Mouse (Mus musculus): Measurements from ENCODE around the gene Cmc1. TPM values are rescaled to one million over a fixed set of nuclear protein-coding genes. Genes with fewer than 3 reads are reported as not detected.

Gene Cmc1
- total and polyA plus RNA-seq, 2 experiments = 2.6 to 15.9 TPM

DNA sequence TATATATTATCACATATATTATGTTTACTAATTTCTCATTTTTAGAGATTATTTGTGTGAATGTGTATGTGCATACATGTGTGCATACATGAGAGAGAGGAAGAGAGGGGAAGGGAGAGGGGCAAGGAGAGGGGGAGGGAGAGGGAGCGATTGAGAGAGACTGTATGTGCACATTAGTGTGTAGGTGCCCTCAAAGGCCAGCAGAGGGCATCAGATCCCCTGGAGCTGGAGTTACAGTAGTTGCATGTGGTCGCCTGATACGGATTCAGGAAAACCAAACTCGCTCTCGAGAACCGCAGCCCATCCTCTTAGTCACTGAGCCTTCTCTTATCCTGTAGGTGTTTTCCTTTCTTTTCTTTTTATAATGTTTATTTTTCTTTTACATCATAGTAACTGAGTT is 38.4 kb upstream of the Cmc1 start:
- Histone ChIP-seq H3K79me2 (ENCODE audit: control insufficient read depth, insufficient read depth, low read length) (no peaks in the 10 kb centered on the region), H3K27ac (replicated peaks; ENCODE audit: insufficient read depth, low read depth, low read length) (no peak overlapping the region), H3K36me3 (ENCODE audit: control insufficient read depth, insufficient read depth, low read length) (no peaks in the 10 kb centered on the region), H3K4me3 (ENCODE audit: insufficient read depth, low read depth, low read length) (no peak overlapping the region), H3K4me1 (ENCODE audit: control insufficient read depth, insufficient read depth, low read length) (no peaks in the 10 kb centered on the region), H3K9ac (ENCODE audit: low read depth, low read length) (no peak overlapping the region), H3K27me3 (ENCODE audit: control insufficient read depth, insufficient read depth, low read length) (no peaks in the 10 kb centered on the region)
- TF ChIP-seq CTCF (IDR thresholded peaks at IDR 0.05; ENCODE audit: low read depth, low read length) (peak; percentile 26; the same call in 1 of the 2 replicates), POLR2A (IDR thresholded peaks at IDR 0.05; ENCODE audit: extremely low read depth, insufficient read depth, low read length) (no peak)
- no peak for DNase-seq (ENCODE audit: extremely low read depth, low read depth, low spot score)
- 97% methylated on average over 6 of the region's 6 CpGs for WGBS

DNA sequence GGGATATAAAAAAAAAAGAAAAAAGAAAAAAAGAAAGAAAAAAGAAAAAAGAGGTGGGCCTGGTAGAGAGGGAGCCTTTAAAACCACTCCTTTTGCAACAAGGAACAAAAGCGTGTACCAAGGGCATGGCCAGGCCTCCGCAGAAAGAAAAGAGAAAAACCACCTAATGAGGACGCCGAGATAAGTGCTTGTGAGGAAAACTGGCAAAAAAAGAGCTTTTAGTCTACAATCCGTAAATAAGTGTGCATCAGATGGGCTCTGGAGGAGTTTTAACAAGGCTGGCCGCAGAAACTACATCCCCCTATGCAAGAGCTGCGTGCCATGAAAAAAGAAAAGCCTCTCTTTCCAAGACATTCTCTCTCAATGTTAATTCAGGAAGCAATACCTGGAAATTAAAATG is 37.4 kb upstream of the Cmc1 start:
- H3K4me1 ChIP-seq (ENCODE audit: control insufficient read depth, insufficient read depth, low read length) = no peaks in the 10 kb centered on the region
- WGBS = 86% methylated on average over 7 of the region's 7 CpGs
- no peak overlapping the region for H3K4me3 ChIP-seq (ENCODE audit: insufficient read depth, low read depth, low read length)
- H3K27ac ChIP-seq (replicated peaks; ENCODE audit: insufficient read depth, low read depth, low read length) = no peak overlapping the region
- no peak overlapping the region for H3K9ac ChIP-seq (ENCODE audit: low read depth, low read length)
- H3K36me3 ChIP-seq (ENCODE audit: control insufficient read depth, insufficient read depth, low read length) = no peaks in the 10 kb centered on the region
- DNase-seq (ENCODE audit: extremely low read depth, low read depth, low spot score) = no peak
- no peak for TF ChIP-seq CTCF (IDR thresholded peaks at IDR 0.05; ENCODE audit: low read depth, low read length)
- H3K27me3 ChIP-seq (ENCODE audit: control insufficient read depth, insufficient read depth, low read length) = no peaks in the 10 kb centered on the region
- H3K79me2 ChIP-seq (ENCODE audit: control insufficient read depth, insufficient read depth, low read length) = no peaks in the 10 kb centered on the region

GRCm38 (mm10) chr9:118186776-118187175 is 36.8 kb upstream of the Cmc1 start:
- no peaks in the 10 kb centered on the region for H3K27me3 ChIP-seq (ENCODE audit: control insufficient read depth, insufficient read depth, low read length)
- no peak for DNase-seq (ENCODE audit: extremely low read depth, low read depth, low spot score)
- no peak for TF ChIP-seq POLR2A (IDR thresholded peaks at IDR 0.05; ENCODE audit: extremely low read depth, insufficient read depth, low read length)
- TF ChIP-seq CTCF (IDR thresholded peaks at IDR 0.05; ENCODE audit: low read depth, low read length) = no peak
- no peaks in the 10 kb centered on the region for H3K79me2 ChIP-seq (ENCODE audit: control insufficient read depth, insufficient read depth, low read length)
- no peaks in the 10 kb centered on the region for H3K4me1 ChIP-seq (ENCODE audit: control insufficient read depth, insufficient read depth, low read length)
- 88% methylated on average over 10 of the region's 10 CpGs for WGBS
- no peak overlapping the region for H3K4me3 ChIP-seq (ENCODE audit: insufficient read depth, low read depth, low read length)
- H3K27ac ChIP-seq (replicated peaks; ENCODE audit: insufficient read depth, low read depth, low read length) = no peak overlapping the region
- no peak overlapping the region for H3K9ac ChIP-seq (ENCODE audit: low read depth, low read length)
- H3K36me3 ChIP-seq (ENCODE audit: control insufficient read depth, insufficient read depth, low read length) = no peaks in the 10 kb centered on the region

GRCm38 (mm10) chr9:118179136-118180025 is 29.4 kb upstream of the Cmc1 start:
- WGBS = 90% methylated on average over 18 of the region's 18 CpGs
- Histone ChIP-seq H3K79me2 (ENCODE audit: control insufficient read depth, insufficient read depth, low read length) (no peaks in the 10 kb centered on the region), H3K4me3 (ENCODE audit: insufficient read depth, low read depth, low read length) (no peak overlapping the region), H3K27ac (replicated peaks; ENCODE audit: insufficient read depth, low read depth, low read length) (no peak overlapping the region), H3K36me3 (ENCODE audit: control insufficient read depth, insufficient read depth, low read length) (no peaks in the 10 kb centered on the region), H3K9ac (ENCODE audit: low read depth, low read length) (no peak overlapping the region), H3K27me3 (ENCODE audit: control insufficient read depth, insufficient read depth, low read length) (no peaks in the 10 kb centered on the region), H3K4me1 (ENCODE audit: control insufficient read depth, insufficient read depth, low read length) (no peaks in the 10 kb centered on the region)
- no peak for DNase-seq (ENCODE audit: extremely low read depth, low read depth, low spot score)
- TF ChIP-seq CTCF (IDR thresholded peaks at IDR 0.05; ENCODE audit: low read depth, low read length) (no peak), POLR2A (IDR thresholded peaks at IDR 0.05; ENCODE audit: extremely low read depth, insufficient read depth, low read length) (no peak)

DNA sequence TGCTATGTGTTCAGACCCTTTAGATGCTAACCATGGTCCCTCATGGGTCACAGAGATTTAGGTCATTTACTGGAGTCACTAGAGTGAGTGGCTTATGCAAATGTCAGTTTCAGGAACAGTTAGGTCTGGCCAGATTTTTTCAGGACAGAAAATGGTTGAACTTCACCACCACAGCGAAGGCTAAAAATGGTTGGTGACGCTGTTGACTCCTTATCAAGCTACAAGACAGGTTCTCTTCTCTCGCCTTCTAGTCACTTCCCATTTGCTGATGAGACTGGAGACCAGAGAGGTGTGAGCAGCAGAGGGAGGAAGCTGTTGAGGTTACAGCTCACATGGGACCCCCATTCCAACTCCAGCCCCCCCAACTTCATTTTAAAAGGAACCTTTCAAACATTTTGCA is 26.7 kb upstream of the Cmc1 start:
- Histone ChIP-seq H3K79me2 (ENCODE audit: control insufficient read depth, insufficient read depth, low read length) (no peaks in the 10 kb centered on the region), H3K27ac (replicated peaks; ENCODE audit: insufficient read depth, low read depth, low read length) (no peak overlapping the region), H3K4me1 (ENCODE audit: control insufficient read depth, insufficient read depth, low read length) (no peaks in the 10 kb centered on the region), H3K36me3 (ENCODE audit: control insufficient read depth, insufficient read depth, low read length) (no peaks in the 10 kb centered on the region), H3K4me3 (ENCODE audit: insufficient read depth, low read depth, low read length) (no peak overlapping the region), H3K27me3 (ENCODE audit: control insufficient read depth, insufficient read depth, low read length) (no peaks in the 10 kb centered on the region), H3K9ac (ENCODE audit: low read depth, low read length) (no peak overlapping the region)
- WGBS = 84% methylated on average over 3 of the region's 3 CpGs
- no peak for DNase-seq (ENCODE audit: extremely low read depth, low read depth, low spot score)
- TF ChIP-seq POLR2A (IDR thresholded peaks at IDR 0.05; ENCODE audit: extremely low read depth, insufficient read depth, low read length) = no peak
- TF ChIP-seq CTCF (IDR thresholded peaks at IDR 0.05; ENCODE audit: low read depth, low read length) = no peak

GRCm38 (mm10) chr9:118175411-118175810 is 25.4 kb upstream of the Cmc1 start:
- H3K4me1 ChIP-seq (ENCODE audit: control insufficient read depth, insufficient read depth, low read length) = no peaks in the 10 kb centered on the region
- no peak overlapping the region for H3K4me3 ChIP-seq (ENCODE audit: insufficient read depth, low read depth, low read length)
- no peak for DNase-seq (ENCODE audit: extremely low read depth, low read depth, low spot score)
- 92% methylated on average over 4 of the region's 4 CpGs for WGBS
- TF ChIP-seq POLR2A (IDR thresholded peaks at IDR 0.05; ENCODE audit: extremely low read depth, insufficient read depth, low read length) (no peak), CTCF (IDR thresholded peaks at IDR 0.05; ENCODE audit: low read depth, low read length) (no peak)
- H3K27ac ChIP-seq (replicated peaks; ENCODE audit: insufficient read depth, low read depth, low read length) = no peak overlapping the region
- H3K36me3 ChIP-seq (ENCODE audit: control insufficient read depth, insufficient read depth, low read length) = no peaks in the 10 kb centered on the region
- no peaks in the 10 kb centered on the region for H3K27me3 ChIP-seq (ENCODE audit: control insufficient read depth, insufficient read depth, low read length)
- no peaks in the 10 kb centered on the region for H3K79me2 ChIP-seq (ENCODE audit: control insufficient read depth, insufficient read depth, low read length)
- no peak overlapping the region for H3K9ac ChIP-seq (ENCODE audit: low read depth, low read length)
